Mouse (Mus musculus): ENCODE measurements around the gene Nop16. TPM values are rescaled to one million over a fixed set of nuclear protein-coding genes. Genes with fewer than 3 reads are reported as not detected.

Gene Nop16
- polyA plus RNA-seq, 1 experiment from 2014 or later = 90.2 TPM

- H3K4me2 ChIP-seq = no peak overlapping the region
- no peaks in the 10 kb centered on the region for H3K9me3 ChIP-seq (replicated peaks)
- no peak for ATAC-seq (replicated peaks; ENCODE audit: low FRiP score)
- 0 out of 2 replicates have a peak, but pooled peaks cover 4% of the 10 kb centered on the region for H3K27me3 ChIP-seq
- H3K36me3 ChIP-seq = no peaks in the 10 kb centered on the region
- H3K4me3 ChIP-seq (replicated peaks) = no peak overlapping the region
- no peak overlapping the region for H3K9ac ChIP-seq
- H3K27ac ChIP-seq = no peak overlapping the region
- 79% methylated on average over 4 of the region's 4 CpGs for WGBS
- peaks cover 19% of the 10 kb centered on the region for H3K4me1 ChIP-seq
These were observed 19.2 kb downstream of the Nop16 start for GRCm38 (mm10) chr13:54570736-54571135.

- H3K36me3 ChIP-seq = no peaks in the 10 kb centered on the region
- no peak for ATAC-seq (replicated peaks; ENCODE audit: low FRiP score)
- 0 out of 2 replicates have a peak, but pooled peaks cover 4% of the 10 kb centered on the region for H3K27me3 ChIP-seq
- H3K4me1 ChIP-seq = peaks cover 18% of the 10 kb centered on the region
- H3K9me3 ChIP-seq (replicated peaks) = no peaks in the 10 kb centered on the region
- 49% methylated on average over 1 of the region's 1 CpGs for WGBS
- no peak overlapping the region for H3K4me2 ChIP-seq
- H3K27ac ChIP-seq = no peak overlapping the region
- no peak overlapping the region for H3K4me3 ChIP-seq (replicated peaks)
- H3K9ac ChIP-seq = no peak overlapping the region
These were observed 20.6 kb downstream of the Nop16 start for GRCm38 (mm10) chr13:54569282-54569681.

GRCm38 (mm10) chr13:54568380-54568779 lies 21.5 kb downstream of the Nop16 start:
- H3K9ac ChIP-seq = no peak overlapping the region
- no peak overlapping the region for H3K4me2 ChIP-seq
- H3K9me3 ChIP-seq (replicated peaks) = no peaks in the 10 kb centered on the region
- no peak overlapping the region for H3K27ac ChIP-seq
- no peak for ATAC-seq (replicated peaks; ENCODE audit: low FRiP score)
- no peak overlapping the region for H3K4me3 ChIP-seq (replicated peaks)
- WGBS = 46% methylated on average over 5 of the region's 5 CpGs
- peaks cover 21% of the 10 kb centered on the region for H3K4me1 ChIP-seq
- no peaks in the 10 kb centered on the region for H3K27me3 ChIP-seq
- H3K36me3 ChIP-seq = no peaks in the 10 kb centered on the region

- Histone ChIP-seq H3K4me3 (replicated peaks) (peak overlapping the region; percentile 95), H3K36me3 (peaks cover 24% of the 10 kb centered on the region), H3K27me3 (no peaks in the 10 kb centered on the region), H3K27ac (peak overlapping the region; percentile 74), H3K9me3 (replicated peaks) (no peaks in the 10 kb centered on the region), H3K4me1 (peaks cover 30% of the 10 kb centered on the region), H3K9ac (peak overlapping the region; percentile 96; the same call in 1 of the 2 replicates), H3K4me2 (peak overlapping the region; percentile 80)
- 35% methylated on average over 8 of the region's 8 CpGs for WGBS
- ATAC-seq (replicated peaks; ENCODE audit: low FRiP score) = peak; percentile 36
These were observed 24.1 kb downstream of the Nop16 start for GRCm38 (mm10) chr13:54565594-54566345.

GRCm38 (mm10) chr13:54565201-54565581 lies 24.7 kb downstream of the Nop16 start, which contains the start of gene 4833439L19Rik:
Gene 4833439L19Rik, minus strand, starts transcription at chr13:54565435.
- peaks cover 30% of the 10 kb centered on the region for H3K36me3 ChIP-seq
- peak within 1 kb of the TSS; percentile 74 for H3K27ac ChIP-seq
- under 1% methylated on average over 27 of the region's 27 CpGs for WGBS
- peak; percentile 95 for ATAC-seq (replicated peaks; ENCODE audit: low FRiP score)
- peaks cover 30% of the 10 kb centered on the region for H3K4me1 ChIP-seq
- peak within 1 kb of the TSS; percentile 96 for H3K9ac ChIP-seq
- H3K27me3 ChIP-seq = no peaks in the 10 kb centered on the region
- peak within 1 kb of the TSS; percentile 95 for H3K4me3 ChIP-seq (replicated peaks)
- peak within 1 kb of the TSS; percentile 80 for H3K4me2 ChIP-seq
- H3K9me3 ChIP-seq (replicated peaks) = no peaks in the 10 kb centered on the region

GRCm38 (mm10) chr13:54564232-54565200 lies 25.4 kb downstream of the Nop16 start:
- 8% methylated on average over 45 of the region's 45 CpGs for WGBS
- H3K27ac ChIP-seq = peak overlapping the region; percentile 74
- H3K4me1 ChIP-seq = peaks cover 30% of the 10 kb centered on the region
- H3K36me3 ChIP-seq = peaks cover 36% of the 10 kb centered on the region
- H3K27me3 ChIP-seq = no peaks in the 10 kb centered on the region
- H3K4me2 ChIP-seq = peak overlapping the region; percentile 80
- H3K9ac ChIP-seq = peak overlapping the region; percentile 96
- H3K4me3 ChIP-seq (replicated peaks) = peak overlapping the region; percentile 95
- H3K9me3 ChIP-seq (replicated peaks) = no peaks in the 10 kb centered on the region
- ATAC-seq (replicated peaks; ENCODE audit: low FRiP score) = peak; percentile 45

- Histone ChIP-seq H3K4me1 (peaks cover 26% of the 10 kb centered on the region), H3K36me3 (peaks cover 56% of the 10 kb centered on the region), H3K9ac (no peak overlapping the region), H3K27ac (0 out of 2 replicates have a peak overlapping the region, but pooled peaks have one; percentile 32), H3K27me3 (no peaks in the 10 kb centered on the region), H3K9me3 (replicated peaks) (no peaks in the 10 kb centered on the region), H3K4me2 (no peak overlapping the region), H3K4me3 (replicated peaks) (no peak overlapping the region)
- WGBS = 44% methylated on average over 7 of the region's 7 CpGs
- ATAC-seq (replicated peaks; ENCODE audit: low FRiP score) = no peak
These were observed 27.3 kb downstream of the Nop16 start for GRCm38 (mm10) chr13:54562562-54562961.

- Histone ChIP-seq H3K36me3 (peaks cover 76% of the 10 kb centered on the region), H3K4me2 (no peak overlapping the region), H3K27ac (no peak overlapping the region), H3K9ac (no peak overlapping the region), H3K9me3 (replicated peaks) (no peaks in the 10 kb centered on the region), H3K4me3 (replicated peaks) (no peak overlapping the region), H3K27me3 (no peaks in the 10 kb centered on the region), H3K4me1 (peaks cover 20% of the 10 kb centered on the region)
- ATAC-seq (replicated peaks; ENCODE audit: low FRiP score) = no peak
- 93% methylated on average over 7 of the region's 7 CpGs for WGBS
These were observed 29.3 kb downstream of the Nop16 start for GRCm38 (mm10) chr13:54560608-54561007.

GRCm38 (mm10) chr13:54559656-54560055 lies 30.2 kb downstream of the Nop16 start:
- Histone ChIP-seq H3K9ac (no peak overlapping the region), H3K36me3 (peaks cover 85% of the 10 kb centered on the region)

GRCm38 (mm10) chr13:54557652-54558051 lies 32.2 kb downstream of the Nop16 start:
- no peak overlapping the region for H3K4me2 ChIP-seq
- no peaks in the 10 kb centered on the region for H3K9me3 ChIP-seq (replicated peaks)
- 96% methylated on average over 1 of the region's 1 CpGs for WGBS
- no peak overlapping the region for H3K9ac ChIP-seq
- H3K36me3 ChIP-seq = peaks cover 97% of the 10 kb centered on the region
- H3K4me1 ChIP-seq = peaks cover 3% of the 10 kb centered on the region; the same call in 1 of the 2 replicates
- H3K27me3 ChIP-seq = no peaks in the 10 kb centered on the region
- H3K27ac ChIP-seq = no peak overlapping the region
- H3K4me3 ChIP-seq (replicated peaks) = no peak overlapping the region
- no peak for ATAC-seq (replicated peaks; ENCODE audit: low FRiP score)

More at GRCm38 (mm10) chr13:54559656-54560055, 30.2 kb downstream of the Nop16 start:
- H3K9me3 ChIP-seq (replicated peaks) = no peaks in the 10 kb centered on the region
- H3K4me1 ChIP-seq = peaks cover 16% of the 10 kb centered on the region
- H3K4me3 ChIP-seq (replicated peaks) = no peak overlapping the region
- H3K27ac ChIP-seq = no peak overlapping the region
- H3K4me2 ChIP-seq = no peak overlapping the region
- no peaks in the 10 kb centered on the region for H3K27me3 ChIP-seq
- no peak for ATAC-seq (replicated peaks; ENCODE audit: low FRiP score)
- 94% methylated on average over 2 of the region's 2 CpGs for WGBS

- no peak for ATAC-seq (replicated peaks; ENCODE audit: low FRiP score)
- H3K4me1 ChIP-seq = no peaks in the 10 kb centered on the region
- no peaks in the 10 kb centered on the region for H3K9me3 ChIP-seq (replicated peaks)
- no peak overlapping the region for H3K4me2 ChIP-seq
- H3K27ac ChIP-seq = no peak overlapping the region
- H3K9ac ChIP-seq = no peak overlapping the region
- H3K4me3 ChIP-seq (replicated peaks) = no peak overlapping the region
- WGBS = 96% methylated on average over 3 of the region's 3 CpGs
- peaks cover 97% of the 10 kb centered on the region for H3K36me3 ChIP-seq
- H3K27me3 ChIP-seq = no peaks in the 10 kb centered on the region
These were observed 33.1 kb downstream of the Nop16 start for GRCm38 (mm10) chr13:54556796-54557195.

GRCm38 (mm10) chr13:54556176-54556575 lies 33.7 kb downstream of the Nop16 start:
- Histone ChIP-seq H3K9ac (no peak overlapping the region), H3K4me2 (no peak overlapping the region), H3K4me3 (replicated peaks) (no peak overlapping the region), H3K27ac (no peak overlapping the region), H3K27me3 (no peaks in the 10 kb centered on the region), H3K36me3 (peaks cover 98% of the 10 kb centered on the region), H3K4me1 (no peaks in the 10 kb centered on the region), H3K9me3 (replicated peaks) (no peaks in the 10 kb centered on the region)
- no peak for ATAC-seq (replicated peaks; ENCODE audit: low FRiP score)
- WGBS = 90% methylated on average over 9 of the region's 9 CpGs
